Comparison of ENCODE assay signal across 8 mouse cellular contexts in genomic region chr4:136285811-136286371, GRCm38 (mm10). TPM values are rescaled to one million over a fixed set of nuclear protein-coding genes. Genes with fewer than 3 reads are reported as not detected.
DNase-seq lines count a peak whose midpoint lies in the region; ATAC-seq lines count a peak whose summit lies in the region.

No protein-coding gene starts in this region.

- H3K4me3 ChIP-seq in heart, embryonic 14.5 days (ENCODE audit: control insufficient read depth in 1 of 2, insufficient read depth in 1 of 2, low read depth in 1 of 2, low read length in 2 of 2) = peak overlapping the region; percentile 61 to 78
- peak overlapping the region; percentile 69 for H3K4me3 ChIP-seq in liver, embryonic 13.5 days (replicated peaks)
- H3K4me3 ChIP-seq in stomach, embryonic 16.5 days (replicated peaks; ENCODE audit: low read length) = peak overlapping the region; percentile 66

- 0% methylated on average over 29 of the region's 29 CpGs for WGBS in heart, embryonic 14.5 days
- WGBS in liver, embryonic 13.5 days (ENCODE audit: insufficient replicate concordance) = 0% methylated on average over 29 of the region's 29 CpGs
- WGBS in stomach, embryonic 16.5 days = under 1% methylated on average over 29 of the region's 29 CpGs

- peaks cover 41% of the 10 kb centered on the region for H3K36me3 ChIP-seq in heart, embryonic 14.5 days (ENCODE audit: control insufficient read depth, insufficient read depth, low read length)
- peaks cover 36% of the 10 kb centered on the region for H3K36me3 ChIP-seq in liver, embryonic 13.5 days
- peaks cover 32% of the 10 kb centered on the region for H3K36me3 ChIP-seq in stomach, embryonic 16.5 days (ENCODE audit: control insufficient read depth, insufficient read depth, low read length)

- peak overlapping the region; percentile 85 for H3K9ac ChIP-seq in heart, embryonic 14.5 days (ENCODE audit: low read length)
- H3K9ac ChIP-seq in liver, embryonic 13.5 days = peak overlapping the region; percentile 75
- H3K9ac ChIP-seq in stomach, embryonic 16.5 days (ENCODE audit: low read length) = peak overlapping the region; percentile 81

- H3K27ac ChIP-seq in heart, embryonic 14.5 days (replicated peaks in 1 of 2; ENCODE audit: control insufficient read depth in 1 of 2, insufficient read depth in 1 of 2, low read depth in 2 of 2, low read length in 2 of 2) = peak overlapping the region; percentile 94 to 99
- H3K27ac ChIP-seq in liver, embryonic 13.5 days = peak overlapping the region; percentile 86
- H3K27ac ChIP-seq in stomach, embryonic 16.5 days (ENCODE audit: low read length) = peak overlapping the region; percentile 90

- ATAC-seq in CD4-positive, CD25-positive, alpha-beta regulatory T cell, adult 4 months = peak; percentile 94
- peak; percentile 82 for ATAC-seq in heart, embryonic 14.5 days (ENCODE audit: insufficient number of reproducible peaks, insufficient read depth, low FRiP score, low read depth)
- peak; percentile 89 for ATAC-seq in liver, embryonic 13.5 days (ENCODE audit: low read depth)
- ATAC-seq in stomach, embryonic 16.5 days (ENCODE audit: insufficient read depth, low FRiP score) = peak; percentile 85

- DNase-seq in c-Kit-negative CD71-positive TER-119-positive erythroid progenitor cells, embryonic 14.5 days (ENCODE audit: low read depth, low spot score) = peak; percentile 93
- peak; percentile 95 for DNase-seq in fibroblast of lung, adult 2 months (ENCODE audit: low read depth)
- DNase-seq in kidney, postnatal 14 days = peak; percentile 98
- peak; percentile 93 for DNase-seq in liver, embryonic 13.5 days
- DNase-seq in neural tube, embryonic 10.5 days (ENCODE audit: extremely low spot score, low spot score) = peak; percentile 90

- peaks cover 4% of the 10 kb centered on the region; the same call in 1 of the 2 replicates for H3K9me3 ChIP-seq in heart, embryonic 14.5 days (ENCODE audit: control insufficient read depth, low read length)
- H3K9me3 ChIP-seq in liver, embryonic 13.5 days (replicated peaks) = peaks cover 18% of the 10 kb centered on the region
- H3K9me3 ChIP-seq in stomach, embryonic 16.5 days (replicated peaks; ENCODE audit: control insufficient read depth, low read length) = 0 out of 2 replicates have a peak, but pooled peaks cover 2% of the 10 kb centered on the region

- peak overlapping the region; percentile 94 for H3K4me2 ChIP-seq in heart, embryonic 14.5 days (ENCODE audit: low read length)
- H3K4me2 ChIP-seq in liver, embryonic 13.5 days = peak overlapping the region; percentile 83
- peak overlapping the region; percentile 85 for H3K4me2 ChIP-seq in stomach, embryonic 16.5 days (ENCODE audit: low read depth, low read length)

- H3K27me3 ChIP-seq in heart, embryonic 14.5 days (ENCODE audit: control insufficient read depth, insufficient read depth, low read length) = no peaks in the 10 kb centered on the region
- no peaks in the 10 kb centered on the region for H3K27me3 ChIP-seq in liver, embryonic 13.5 days
- no peaks in the 10 kb centered on the region for H3K27me3 ChIP-seq in stomach, embryonic 16.5 days (ENCODE audit: control insufficient read depth, insufficient read depth, low read length)

- peaks cover 20 to 35% of the 10 kb centered on the region in 2 experiments for H3K4me1 ChIP-seq in heart, embryonic 14.5 days (ENCODE audit: control insufficient read depth in 2 of 2, insufficient read depth in 2 of 2, low read length in 2 of 2)
- peaks cover 40% of the 10 kb centered on the region for H3K4me1 ChIP-seq in liver, embryonic 13.5 days (replicated peaks)
- H3K4me1 ChIP-seq in stomach, embryonic 16.5 days (ENCODE audit: control insufficient read depth, insufficient read depth, low read length) = peaks cover 27% of the 10 kb centered on the region

RNA-seq across cellular contexts. Expression of gene Zfp46, which starts 1.4 kb away (rescaled TPM):
- polyA plus RNA-seq in CD4-positive, CD25-positive, alpha-beta regulatory T cell, adult 4 months (2017; shearing (Covaris generic)) = 10 to 100 TPM in 1 of 2 experiments, 1 to 10 TPM in 1; 9.7 to 12.3 TPM
- polyA plus RNA-seq in heart, embryonic 14.5 days (2014; fragmentation: Nextera tagmentation; extraction: Ambion mirVana) = 23.1 and 27.6 TPM in 2 replicates
- 2.6 and 3.6 TPM in 2 replicates for polyA plus RNA-seq in liver, embryonic 13.5 days (2015; fragmentation: Nextera tagmentation; extraction: Ambion mirVana)
- 23.9 and 25.9 TPM in 2 replicates for polyA plus RNA-seq in stomach, embryonic 16.5 days (2015; fragmentation: Nextera tagmentation; extraction: Ambion mirVana)

RNA-seq across cellular contexts. Expression of gene Hnrnpr, which starts 24.9 kb away (rescaled TPM):
- polyA plus RNA-seq in CD4-positive, CD25-positive, alpha-beta regulatory T cell, adult 4 months (2017; shearing (Covaris generic)) = 100 to 1,000 TPM in 1 of 2 experiments, 10 to 100 TPM in 1; 78.7 to 103 TPM
- 85.3 and 88.8 TPM in 2 replicates for polyA plus RNA-seq in heart, embryonic 14.5 days (2014; fragmentation: Nextera tagmentation; extraction: Ambion mirVana)
- 68.5 and 73.1 TPM in 2 replicates for polyA plus RNA-seq in liver, embryonic 13.5 days (2015; fragmentation: Nextera tagmentation; extraction: Ambion mirVana)
- polyA plus RNA-seq in stomach, embryonic 16.5 days (2015; fragmentation: Nextera tagmentation; extraction: Ambion mirVana) = 119 and 121 TPM in 2 replicates

RNA-seq across cellular contexts. Expression of gene Tcea3, which starts 38.4 kb away (rescaled TPM):
- 1 to 10 TPM in 1 of 2 experiments, not detected in 1; 1.2 TPM for polyA plus RNA-seq in CD4-positive, CD25-positive, alpha-beta regulatory T cell, adult 4 months (2017; shearing (Covaris generic))
- polyA plus RNA-seq in heart, embryonic 14.5 days (2014; fragmentation: Nextera tagmentation; extraction: Ambion mirVana) = 64.7 and 74.6 TPM in 2 replicates
- 12.9 and 13.6 TPM in 2 replicates for polyA plus RNA-seq in liver, embryonic 13.5 days (2015; fragmentation: Nextera tagmentation; extraction: Ambion mirVana)
- 23.9 and 29.1 TPM in 2 replicates for polyA plus RNA-seq in stomach, embryonic 16.5 days (2015; fragmentation: Nextera tagmentation; extraction: Ambion mirVana)

Comparison
In these comparisons a context has a peak if more than half of its experiments do, and no peak if none do; other contexts are left out.
1. Peak in every context shown above with its lines: DNase-seq, ATAC-seq, H3K4me3 ChIP-seq and H3K27ac ChIP-seq.